Mouse (Mus musculus): ENCODE measurements around the gene Gm21783. TPM values are rescaled to one million over a fixed set of nuclear protein-coding genes. Genes with fewer than 3 reads are reported as not detected.
"Not testable (repeated sequence)": the region's sequence is repeated elsewhere in the genome, so short reads cannot be mapped to it uniquely, and the experiment has no call there.

Gene Gm21783
- total RNA-seq (2014; fragmentation: Nextera tagmentation): not detected in 2 replicates
- not detected in 2 replicates for total RNA-seq (2017)
- polyA plus RNA-seq (2012): not detected in 2 replicates

DNA sequence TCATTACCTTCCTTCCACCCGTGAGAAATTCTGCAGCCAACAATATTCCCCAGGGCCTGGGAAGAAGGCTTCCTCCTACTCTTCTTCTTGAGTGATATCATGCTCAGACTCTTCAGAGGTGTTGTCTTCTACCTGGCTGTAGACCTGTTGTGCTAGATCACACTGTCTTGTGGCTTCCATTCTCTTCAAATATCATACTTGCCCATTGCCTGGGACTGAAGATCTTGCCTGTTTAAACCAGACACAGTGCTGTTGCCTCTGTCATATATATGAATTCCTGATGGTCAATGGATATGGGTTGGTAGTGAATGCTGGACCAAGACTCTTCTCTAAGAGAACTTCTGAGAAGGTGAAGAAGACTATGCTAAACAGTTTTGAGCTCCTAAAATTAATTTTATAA is at the start of gene Gm21783:
TSS of gene Gm21783 (minus strand) at position 101 of the 400 bp plus-strand sequence.
- H3K4me3 ChIP-seq (ENCODE audit: low read depth, low read length); H3K4me1 ChIP-seq (ENCODE audit: insufficient read depth, low read depth, low read length); ATAC-seq (ENCODE audit: extremely low read depth, insufficient number of reproducible peaks, low FRiP score, poor library complexity, severe bottlenecking); H3K27me3 ChIP-seq (ENCODE audit: insufficient read depth, low read length); H3K36me3 ChIP-seq (replicated peaks); DNase-seq (ENCODE audit: low spot score); H3K9me3 ChIP-seq (replicated peaks): not testable (repeated sequence)

Data from G1E (cell line).